Mouse (Mus musculus) spleen, adult 12 weeks (tissue): ENCODE measurements around the gene Plpp4.

ENCODE experiments used
- DNase-seq: peaks from one replicate; pipeline ENCODE4 v3.0.0; 2022; ENCODE audit warnings: low spot score

The Plpp4 gene

GRCm38 (mm10) chr7:129256621-129257373 is at the start of gene Plpp4:
Gene Plpp4, plus strand, starts transcription at chr7:129257031.
- DNase-seq: no peak

GRCm38 (mm10) chr7:129215926-129216543 is 40.8 kb upstream of the Plpp4 start:
- DNase-seq: no peak

- DNase-seq: no peak
These were observed 40.2 kb upstream of the Plpp4 start for GRCm38 (mm10) chr7:129216547-129217195.

GRCm38 (mm10) chr7:129220948-129221347 is 35.9 kb upstream of the Plpp4 start:
- no peak for DNase-seq

GRCm38 (mm10) chr7:129221649-129222048 is 35.2 kb upstream of the Plpp4 start:
- no peak for DNase-seq

- DNase-seq: no peak
These were observed 21.4 kb upstream of the Plpp4 start for GRCm38 (mm10) chr7:129235410-129235809.

- DNase-seq: no peak
These were observed 20.8 kb upstream of the Plpp4 start for GRCm38 (mm10) chr7:129235995-129236394.

GRCm38 (mm10) chr7:129250981-129251380 is 5.8 kb upstream of the Plpp4 start:
- no peak for DNase-seq

GRCm38 (mm10) chr7:129253406-129253805 is 3.4 kb upstream of the Plpp4 start:
- DNase-seq: no peak

GRCm38 (mm10) chr7:129254126-129254525 is 2.7 kb upstream of the Plpp4 start:
- no peak for DNase-seq

- no peak for DNase-seq
These were observed 1.4 kb upstream of the Plpp4 start for GRCm38 (mm10) chr7:129255406-129255805.

- no peak for DNase-seq
These were observed 665 bp downstream of the Plpp4 start for GRCm38 (mm10) chr7:129257374-129258018.

- no peak for DNase-seq
These were observed 1.5 kb downstream of the Plpp4 start for GRCm38 (mm10) chr7:129258331-129258730.

GRCm38 (mm10) chr7:129259195-129259594 is 2.4 kb downstream of the Plpp4 start:
- DNase-seq: no peak

- DNase-seq: no peak
These were observed 17.0 kb downstream of the Plpp4 start for GRCm38 (mm10) chr7:129273867-129274266.

GRCm38 (mm10) chr7:129274726-129275125 is 17.9 kb downstream of the Plpp4 start:
- no peak for DNase-seq

GRCm38 (mm10) chr7:129277751-129278150 is 20.9 kb downstream of the Plpp4 start:
- DNase-seq: no peak

GRCm38 (mm10) chr7:129278801-129279200 is 22.0 kb downstream of the Plpp4 start:
- no peak for DNase-seq

- DNase-seq: no peak
These were observed 22.4 kb downstream of the Plpp4 start for GRCm38 (mm10) chr7:129279261-129279660.

GRCm38 (mm10) chr7:129281966-129282365 is 25.1 kb downstream of the Plpp4 start:
- no peak for DNase-seq

GRCm38 (mm10) chr7:129285186-129285868 is 28.5 kb downstream of the Plpp4 start:
- DNase-seq: no peak

- DNase-seq: no peak
These were observed 36.4 kb downstream of the Plpp4 start for GRCm38 (mm10) chr7:129293211-129293610.
